Mouse (Mus musculus) heart, embryonic 13.5 days (tissue): ENCODE measurements around the gene Ccdc181. TPM values are rescaled to one million over a fixed set of nuclear protein-coding genes. Genes with fewer than 3 reads are reported as not detected.

Experiments used
- ATAC-seq: fragments of 200-750 bp; cut with Nextera tagmentation; 2 replicates; pipeline ENCODE4 v1.8.0; 2017; ENCODE audit warnings: moderate TSS enrichment; ENCODE audit not compliant: insufficient number of reproducible peaks, low FRiP score, low TSS enrichment; ENCODE audit errors: extremely low read depth
- H3K27ac ChIP-seq: fragments of 300-500 bp; sonication (generic); replicated peaks from 2 replicates; pipeline ENCODE4 v1.5.1; 2015; ENCODE audit warnings: moderate library complexity, mild to moderate bottlenecking, inconsistent platforms
- H3K27me3 ChIP-seq: fragments of 300-500 bp; sonication (generic); replicated peaks from 2 replicates; pipeline ENCODE4 v1.6.1; 2015; ENCODE audit warnings: mild to moderate bottlenecking, inconsistent platforms
- H3K36me3 ChIP-seq: fragments of 300-500 bp; sonication (generic); 2 replicates; pipeline ENCODE4 v1.6.1; 2015; ENCODE audit warnings: mild to moderate bottlenecking, inconsistent platforms
- H3K4me1 ChIP-seq: fragments of 300-500 bp; sonication (generic); 2 replicates; pipeline ENCODE4 v1.6.1; 2015; ENCODE audit warnings: inconsistent platforms
- H3K4me2 ChIP-seq: fragments of 300-500 bp; sonication (generic); 2 replicates; pipeline ENCODE4 v1.6.1; 2015; ENCODE audit warnings: inconsistent platforms, mild to moderate bottlenecking, moderate library complexity
- H3K4me3 ChIP-seq: fragments of 300-500 bp; sonication (generic); 2 replicates; pipeline ENCODE4 v1.5.1; 2015; ENCODE audit warnings: moderate library complexity, mild to moderate bottlenecking, inconsistent platforms
- H3K9ac ChIP-seq: fragments of 300-500 bp; sonication (generic); 2 replicates; pipeline ENCODE4 v1.6.1; 2015; ENCODE audit warnings: inconsistent platforms, mild to moderate bottlenecking, moderate library complexity
- H3K9me3 ChIP-seq: fragments of 300-500 bp; sonication (generic); 2 replicates; pipeline ENCODE4 v1.6.1; 2016; ENCODE audit warnings: inconsistent platforms
- WGBS: fragments of 180-500 bp; shearing (Covaris S2); methylation state at CpG from one replicate; pipeline ENCODE4 v1.1.7; 2015; ENCODE audit warnings: mixed read lengths; 5-methylcytosine and 5-hydroxymethylcytosine counted together
- polyA plus RNA-seq: library from polyadenylated mRNA; unstranded; fragments of >200 nt; fragmentation: Nextera tagmentation; extraction: Ambion mirVana; gene quantifications from 2 replicates; pipeline ENCODE4 v1.2.1, GENCODE M21; 2015

Gene Ccdc181
- polyA plus RNA-seq, 1 experiment from 2014 or later: 9.5 TPM

DNA sequence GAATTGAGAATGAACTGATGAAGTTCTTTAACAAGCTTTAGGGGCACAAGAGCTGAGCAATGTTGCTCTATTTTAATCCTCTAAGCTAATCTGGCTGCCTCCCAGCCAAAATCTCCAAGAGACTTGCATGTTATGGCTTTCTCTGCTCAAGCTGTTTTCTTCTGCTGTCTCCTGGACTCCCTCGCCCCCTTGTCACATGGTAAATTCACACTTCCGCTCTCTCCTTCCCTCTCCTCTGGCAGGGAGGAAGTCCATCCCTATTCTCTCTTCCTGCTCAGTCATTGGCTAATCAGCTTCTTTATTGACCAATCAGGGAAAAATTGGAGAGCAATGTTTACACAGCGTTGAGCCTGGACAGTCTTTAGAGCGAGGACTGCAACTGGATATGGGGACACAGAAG, 60.5 kb downstream of the Ccdc181 start:
- Histone ChIP-seq H3K27ac (no peak overlapping the region), H3K9me3 (no peaks in the 10 kb centered on the region), H3K27me3 (no peaks in the 10 kb centered on the region), H3K36me3 (peaks cover 18% of the 10 kb centered on the region), H3K4me3 (no peak overlapping the region), H3K4me2 (no peak overlapping the region), H3K4me1 (peaks cover 4% of the 10 kb centered on the region; the same call in 1 of the 2 replicates), H3K9ac (no peak overlapping the region)
- no peak for ATAC-seq
- WGBS: 84% methylated on average over 4 of the region's 4 CpGs

Other genes starting within 250 kb of the Ccdc181 start
- gene Sele, start 227.4 kb upstream of the Ccdc181 start, polyA plus RNA-seq: 0.57 and 0.84 TPM in 2 replicates
- gene Sell, start 213.6 kb upstream of the Ccdc181 start, polyA plus RNA-seq: 0.31 and 0.72 TPM in 2 replicates
- gene Selp, start 160.3 kb upstream of the Ccdc181 start, polyA plus RNA-seq: 0.08 and 0.23 TPM in 2 replicates
- 0.24 and 0.38 TPM in 2 replicates for gene F5, start 123.7 kb upstream of the Ccdc181 start, polyA plus RNA-seq
- gene Slc19a2, start 26.5 kb upstream of the Ccdc181 start, polyA plus RNA-seq: 6.6 and 8.7 TPM in 2 replicates
- 21.4 and 22.7 TPM in 2 replicates for gene Nme7, start 28.5 kb downstream of the Ccdc181 start, polyA plus RNA-seq
- gene Blzf1, start 31.9 kb downstream of the Ccdc181 start, polyA plus RNA-seq: 22.4 and 27.0 TPM in 2 replicates
- gene Atp1b1, start 182.8 kb downstream of the Ccdc181 start, polyA plus RNA-seq: 293 and 324 TPM in 2 replicates